Mouse (Mus musculus) megakaryocyte-erythroid progenitor cell, adult 5-6 weeks (primary cell): ENCODE measurements at regions not wholly inside any gene's neighbourhood (a gene's known extent, or its start where the extent isn't known, plus 50 kb on each side); places are given as distances from the start of the nearest gene placed in this dataset.

Experiments used
- ATAC-seq: replicated peaks from 2 replicates; pipeline ENCODE4 v1.8.0; 2016; ENCODE audit warnings: mild to moderate bottlenecking, inconsistent platforms; ENCODE audit not compliant: severe bottlenecking, poor library complexity, low FRiP score, low TSS enrichment

- ATAC-seq, result no peak
Observed at GRCm38 (mm10) chr6:100479455-100479854, 191.5 kb downstream of the Shq1 start.

GRCm38 (mm10) chr6:100476550-100477366 lies 189.5 kb upstream of the Rybp start:
- ATAC-seq, result peak; percentile 55; the same call in 1 of the 2 replicates

GRCm38 (mm10) chr6:100475341-100475955 lies 188.2 kb upstream of the Rybp start:
- ATAC-seq, result no peak

- ATAC-seq, result no peak
Observed at GRCm38 (mm10) chr6:100474326-100474725, 187.0 kb upstream of the Rybp start.

GRCm38 (mm10) chr6:100470071-100470470 lies 182.8 kb upstream of the Rybp start:
- no peak for ATAC-seq

- no peak for ATAC-seq
Observed at GRCm38 (mm10) chr6:100462757-100463156, 175.5 kb upstream of the Rybp start.

GRCm38 (mm10) chr6:100453401-100453800 lies 166.1 kb upstream of the Rybp start:
- ATAC-seq, result no peak

GRCm38 (mm10) chr6:100452097-100453002 lies 165.1 kb upstream of the Rybp start:
- ATAC-seq, result no peak

GRCm38 (mm10) chr6:100450108-100450507 lies 162.8 kb upstream of the Rybp start:
- ATAC-seq, result no peak

- no peak for ATAC-seq
Observed at GRCm38 (mm10) chr6:100449087-100449486, 161.8 kb upstream of the Rybp start.

- no peak for ATAC-seq
Observed at GRCm38 (mm10) chr6:100447211-100447610, 159.9 kb upstream of the Rybp start.

GRCm38 (mm10) chr6:100446804-100447203 lies 159.5 kb upstream of the Rybp start:
- no peak for ATAC-seq

GRCm38 (mm10) chr6:100439071-100439737 lies 151.9 kb upstream of the Rybp start:
- ATAC-seq, result no peak

- no peak for ATAC-seq
Observed at GRCm38 (mm10) chr6:100438511-100438991, 151.3 kb upstream of the Rybp start.

GRCm38 (mm10) chr6:100437980-100438379 lies 150.7 kb upstream of the Rybp start:
- ATAC-seq, result peak; percentile 72

- no peak for ATAC-seq
Observed at GRCm38 (mm10) chr6:100436507-100436906, 149.2 kb upstream of the Rybp start.

- no peak for ATAC-seq
Observed at GRCm38 (mm10) chr6:100435222-100435621, 147.9 kb upstream of the Rybp start.

- ATAC-seq, result no peak
Observed at GRCm38 (mm10) chr6:100433534-100433867, 146.2 kb upstream of the Rybp start.

- no peak for ATAC-seq
Observed at GRCm38 (mm10) chr6:100432688-100433533, 145.6 kb upstream of the Rybp start.
